Mouse (Mus musculus) lung, postnatal 25 days (tissue): ENCODE data around the gene Dnal4.

Experiments
- DNase-seq: peaks from one replicate; pipeline ENCODE4 v3.0.0; 2022; ENCODE audit warnings: low spot score

Dnal4 gene

GRCm38 (mm10) chr15:79798591-79798990 is 20.9 kb upstream of the Dnal4 start:
- no peak for DNase-seq

- DNase-seq, result no peak
Observed at GRCm38 (mm10) chr15:79797680-79798079, 20.0 kb upstream of the Dnal4 start.

- no peak for DNase-seq
Observed at GRCm38 (mm10) chr15:79797096-79797495, 19.4 kb upstream of the Dnal4 start.

GRCm38 (mm10) chr15:79796256-79796655 is 18.6 kb upstream of the Dnal4 start:
- no peak for DNase-seq

GRCm38 (mm10) chr15:79794173-79794572 is 16.5 kb upstream of the Dnal4 start:
- DNase-seq, result no peak

GRCm38 (mm10) chr15:79793076-79793475 is 15.4 kb upstream of the Dnal4 start:
- DNase-seq, result no peak

- DNase-seq, result no peak
Observed at GRCm38 (mm10) chr15:79792455-79792854, 14.8 kb upstream of the Dnal4 start.

GRCm38 (mm10) chr15:79791502-79791901 is 13.9 kb upstream of the Dnal4 start:
- peak; percentile 31 for DNase-seq

GRCm38 (mm10) chr15:79790905-79791304 is 13.3 kb upstream of the Dnal4 start:
- DNase-seq, result no peak

- no peak for DNase-seq
Observed at GRCm38 (mm10) chr15:79790111-79790510, 12.5 kb upstream of the Dnal4 start.

GRCm38 (mm10) chr15:79787815-79788214 is 10.2 kb upstream of the Dnal4 start:
- no peak for DNase-seq

- DNase-seq, result no peak
Observed at GRCm38 (mm10) chr15:79785056-79785455, 7.4 kb upstream of the Dnal4 start.

- DNase-seq, result no peak
Observed at GRCm38 (mm10) chr15:79775662-79776061, 2.0 kb downstream of the Dnal4 start.

GRCm38 (mm10) chr15:79774117-79775027 is 3.3 kb downstream of the Dnal4 start:
- DNase-seq, result peak; percentile 99

GRCm38 (mm10) chr15:79770629-79771240 is 6.9 kb downstream of the Dnal4 start:
- DNase-seq, result no peak

- DNase-seq, result no peak
Observed at GRCm38 (mm10) chr15:79768302-79768701, 9.3 kb downstream of the Dnal4 start.

- no peak for DNase-seq
Observed at GRCm38 (mm10) chr15:79767327-79767961, 10.2 kb downstream of the Dnal4 start.

- DNase-seq, result no peak
Observed at GRCm38 (mm10) chr15:79766586-79767071, 11.0 kb downstream of the Dnal4 start.

GRCm38 (mm10) chr15:79766168-79766567 is 11.5 kb downstream of the Dnal4 start:
- DNase-seq, result peak; percentile 29

GRCm38 (mm10) chr15:79765361-79765760 is 12.3 kb downstream of the Dnal4 start:
- DNase-seq, result no peak

GRCm38 (mm10) chr15:79764539-79765267 is 12.9 kb downstream of the Dnal4 start:
- no peak for DNase-seq
